ENCODE assay signal across 20 mouse cellular contexts in genomic region chr6:148548138-148548778, GRCm38 (mm10).
DNase-seq lines count a peak whose midpoint lies in the region; ATAC-seq and TF ChIP-seq lines count a peak whose summit lies in the region.
"Had no signal": no experiment of that assay in that cellular context is flagged by ENCODE, and none has a peak within 500 bp of the region (broad histone marks: within the 10 kb centered on the region; RNA-seq: fewer than 3 reads in every experiment).

No protein-coding gene starts in this region.

- DNase-seq in heart, postnatal 10 days, result no peak
- peak; percentile 66 for DNase-seq in lung, embryonic 14.5 days
- DNase-seq in lung, postnatal 0 days (ENCODE audit: low spot score), result no peak
- peak; percentile 28 for DNase-seq in yolk sac, embryonic 10.5 days (ENCODE audit: low spot score)
- no peak for DNase-seq in left cerebral cortex, postnatal 14 days (ENCODE audit: low spot score in 2 of 2)
- DNase-seq: adrenal gland, postnatal 14 days; cerebellum, adult 11-12 months; cerebellum, adult 9-10 months; cerebellum, postnatal 25 days; forebrain, postnatal 0 days; gastrocnemius, postnatal 14 days had no signal

- H3K4me3 ChIP-seq in heart, embryonic 11.5 days (ENCODE audit: low read depth, low read length), result no peak overlapping the region
- H3K4me3 ChIP-seq in lung, embryonic 14.5 days (ENCODE audit: low read depth, low read length), result no peak overlapping the region
- H3K4me3 ChIP-seq in lung, postnatal 0 days (ENCODE audit: low read depth, low read length), result no peak overlapping the region
- no peak overlapping the region for H3K4me3 ChIP-seq in stomach, embryonic 15.5 days (replicated peaks)
- H3K4me3 ChIP-seq: embryonic facial prominence, embryonic 13.5 days; forebrain, embryonic 12.5 days; hindbrain, embryonic 13.5 days; intestine, embryonic 15.5 days had no signal

- WGBS in heart, embryonic 11.5 days (ENCODE audit: insufficient replicate concordance), result 35% methylated on average over 2 of the region's 2 CpGs
- WGBS in lung, embryonic 14.5 days, result 24% methylated on average over 2 of the region's 2 CpGs
- 38% methylated on average over 2 of the region's 2 CpGs for WGBS in lung, postnatal 0 days
- WGBS in stomach, embryonic 15.5 days, result 34% methylated on average over 2 of the region's 2 CpGs

- intact Hi-C loops in heart, postnatal 10 days (cut with DNase I), result no loop called here
- intact Hi-C loops in left cerebral cortex, postnatal 14 days (cut with DNase I), result no loop called here

- H3K9me3 ChIP-seq in heart, embryonic 11.5 days (replicated peaks; ENCODE audit: control insufficient read depth, low read length), result no peaks in the 10 kb centered on the region
- no peaks in the 10 kb centered on the region for H3K9me3 ChIP-seq in lung, embryonic 14.5 days (ENCODE audit: low read depth, low read length)
- no peaks in the 10 kb centered on the region for H3K9me3 ChIP-seq in lung, postnatal 0 days (ENCODE audit: low read length)
- no peaks in the 10 kb centered on the region for H3K9me3 ChIP-seq in stomach, embryonic 15.5 days
- H3K9me3 ChIP-seq: embryonic facial prominence, embryonic 13.5 days; forebrain, embryonic 12.5 days; hindbrain, embryonic 13.5 days; intestine, embryonic 15.5 days had no signal

- 0 out of 2 replicates have a peak, but pooled peaks have one; percentile 46 for ATAC-seq in heart, embryonic 11.5 days (replicated peaks; ENCODE audit: insufficient number of reproducible peaks, low FRiP score, low TSS enrichment)
- ATAC-seq in lung, embryonic 14.5 days (ENCODE audit: insufficient read depth), result peak; percentile 73; the same call in 1 of the 2 replicates
- no peak for ATAC-seq in lung, postnatal 0 days
- ATAC-seq in stomach, embryonic 15.5 days (ENCODE audit: insufficient read depth, low FRiP score, low read depth), result peak; percentile 80
- ATAC-seq: activated CD4-positive, CD25-positive, alpha-beta regulatory T cell, adult 4 months; forebrain, postnatal 0 days; intestine, embryonic 15.5 days; Patski had no signal

- H3K4me1 ChIP-seq in heart, embryonic 11.5 days (ENCODE audit: control insufficient read depth, insufficient read depth, low read length), result peaks cover 12% of the 10 kb centered on the region
- 0 out of 2 replicates have a peak, but pooled peaks cover 3% of the 10 kb centered on the region for H3K4me1 ChIP-seq in lung, embryonic 14.5 days (ENCODE audit: insufficient read depth)
- H3K4me1 ChIP-seq in lung, postnatal 0 days (ENCODE audit: insufficient read depth, low read depth, low read length), result no peaks in the 10 kb centered on the region
- H3K4me1 ChIP-seq in stomach, embryonic 15.5 days, result peaks cover 2% of the 10 kb centered on the region; the same call in 1 of the 2 replicates
- H3K4me1 ChIP-seq: forebrain, embryonic 12.5 days; hindbrain, embryonic 13.5 days; intestine, embryonic 15.5 days had no signal

- no peak overlapping the region for H3K4me2 ChIP-seq in heart, embryonic 11.5 days
- H3K4me2 ChIP-seq in lung, embryonic 14.5 days, result no peak overlapping the region
- H3K4me2 ChIP-seq in lung, postnatal 0 days (replicated peaks; ENCODE audit: low read depth, low read length), result no peak overlapping the region
- no peak overlapping the region for H3K4me2 ChIP-seq in stomach, embryonic 15.5 days
- H3K4me2 ChIP-seq: embryonic facial prominence, embryonic 13.5 days; forebrain, embryonic 12.5 days; hindbrain, embryonic 13.5 days; intestine, embryonic 15.5 days had no signal

- H3K9ac ChIP-seq in heart, embryonic 11.5 days (ENCODE audit: low read depth, low read length), result no peak overlapping the region
- H3K9ac ChIP-seq in lung, embryonic 14.5 days, result no peak overlapping the region
- H3K9ac ChIP-seq in lung, postnatal 0 days (replicated peaks; ENCODE audit: low read depth), result no peak overlapping the region
- no peak overlapping the region for H3K9ac ChIP-seq in stomach, embryonic 15.5 days
- H3K9ac ChIP-seq: embryonic facial prominence, embryonic 13.5 days; forebrain, embryonic 12.5 days; forebrain, postnatal 0 days; hindbrain, embryonic 13.5 days; intestine, embryonic 15.5 days had no signal

- no peak overlapping the region for H3K27ac ChIP-seq in heart, embryonic 11.5 days (ENCODE audit: low read depth, low read length)
- H3K27ac ChIP-seq in lung, embryonic 14.5 days (ENCODE audit: low read depth), result no peak overlapping the region
- H3K27ac ChIP-seq in lung, postnatal 0 days (ENCODE audit: low read length), result no peak overlapping the region
- H3K27ac ChIP-seq in stomach, embryonic 15.5 days, result no peak overlapping the region
- H3K27ac ChIP-seq: embryonic facial prominence, embryonic 13.5 days; forebrain, embryonic 12.5 days; hindbrain, embryonic 13.5 days; intestine, embryonic 15.5 days had no signal

- TF ChIP-seq CTCF in lung, embryonic 14.5 days (IDR thresholded peaks at IDR 0.05; ENCODE audit: low read depth), result no peak
- no peak for TF ChIP-seq CTCF in lung, postnatal 0 days (IDR thresholded peaks at IDR 0.05)

- no peaks in the 10 kb centered on the region for H3K27me3 ChIP-seq in heart, embryonic 11.5 days (ENCODE audit: control insufficient read depth, insufficient read depth, low read length)
- H3K27me3 ChIP-seq in lung, embryonic 14.5 days (ENCODE audit: insufficient read depth, low read length), result no peaks in the 10 kb centered on the region
- no peaks in the 10 kb centered on the region for H3K27me3 ChIP-seq in lung, postnatal 0 days (replicated peaks; ENCODE audit: insufficient read depth, low read length)
- no peaks in the 10 kb centered on the region for H3K27me3 ChIP-seq in stomach, embryonic 15.5 days (replicated peaks)
- H3K27me3 ChIP-seq: CH12.LX; forebrain, embryonic 12.5 days; hindbrain, embryonic 13.5 days; intestine, embryonic 15.5 days; Patski had no signal

- no peak for TF ChIP-seq EP300 in lung, postnatal 0 days (IDR thresholded peaks at IDR 0.05)

- H3K36me3 ChIP-seq in heart, embryonic 11.5 days (ENCODE audit: control insufficient read depth, insufficient read depth, low read length), result no peaks in the 10 kb centered on the region
- H3K36me3 ChIP-seq in lung, embryonic 14.5 days (ENCODE audit: insufficient read depth), result no peaks in the 10 kb centered on the region
- H3K36me3 ChIP-seq in lung, postnatal 0 days (ENCODE audit: insufficient read depth, low read length), result no peaks in the 10 kb centered on the region
- H3K36me3 ChIP-seq in stomach, embryonic 15.5 days, result no peaks in the 10 kb centered on the region
- H3K36me3 ChIP-seq: embryonic facial prominence, embryonic 13.5 days; forebrain, embryonic 12.5 days; hindbrain, embryonic 13.5 days; intestine, embryonic 15.5 days had no signal

Comparison
In these comparisons a context has a peak if more than half of its experiments do, and no peak if none do; other contexts are left out.
1. DNase-seq: peak in lung, embryonic 14.5 days (single experiment) and yolk sac, embryonic 10.5 days (single experiment); none in heart, postnatal 10 days (0 of 2), lung, postnatal 0 days (single experiment) and left cerebral cortex, postnatal 14 days (0 of 2).